Mouse (Mus musculus): ENCODE measurements around the gene Ucp3.

Gene Ucp3

DNA sequence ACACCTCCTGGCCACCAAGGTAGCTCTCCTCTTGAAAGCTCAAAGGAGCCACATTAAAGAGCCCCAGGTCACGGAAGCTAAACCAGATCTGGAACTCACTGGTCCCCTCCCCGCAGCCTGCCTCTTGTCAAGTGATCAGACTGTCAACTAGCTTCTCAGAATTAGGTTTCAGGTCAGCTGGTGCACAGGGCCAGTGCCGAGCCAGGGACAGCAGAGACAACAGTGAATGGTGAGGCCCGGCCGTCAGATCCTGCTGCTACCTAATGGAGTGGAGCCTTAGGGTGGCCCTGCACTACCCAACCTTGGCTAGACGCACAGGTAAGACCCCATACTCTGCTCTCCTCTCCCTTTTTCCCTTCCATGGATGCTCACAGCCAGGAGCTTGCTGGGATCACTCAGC lies at the start of gene Ucp3:
Ucp3 (plus strand) TSS at position 214 of the 400 bp plus-strand sequence.
- DNase-seq (ENCODE audit: extremely low spot score, low read depth, low spot score): no peak

DNA sequence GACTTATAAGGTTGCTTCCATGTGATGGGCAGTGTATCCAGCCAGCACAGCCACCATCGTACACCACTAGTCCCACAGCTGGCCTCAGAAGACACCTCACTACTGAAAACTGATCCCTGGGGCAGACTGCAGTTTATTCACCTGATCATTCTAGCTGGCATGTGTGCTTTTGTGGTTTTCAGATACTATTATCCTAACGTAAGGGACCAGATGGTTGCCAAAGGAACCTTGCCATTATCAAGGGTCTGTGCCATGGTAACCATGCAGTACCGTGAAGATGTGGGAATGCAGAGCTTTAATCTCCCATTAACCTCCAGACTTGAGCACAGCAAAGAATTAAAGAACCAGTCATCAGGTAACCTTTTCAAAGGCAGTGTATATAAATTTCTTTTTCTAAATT lies 47.0 kb upstream of the Ucp3 start:
- no peak for DNase-seq (ENCODE audit: extremely low spot score, low read depth, low spot score)

DNA sequence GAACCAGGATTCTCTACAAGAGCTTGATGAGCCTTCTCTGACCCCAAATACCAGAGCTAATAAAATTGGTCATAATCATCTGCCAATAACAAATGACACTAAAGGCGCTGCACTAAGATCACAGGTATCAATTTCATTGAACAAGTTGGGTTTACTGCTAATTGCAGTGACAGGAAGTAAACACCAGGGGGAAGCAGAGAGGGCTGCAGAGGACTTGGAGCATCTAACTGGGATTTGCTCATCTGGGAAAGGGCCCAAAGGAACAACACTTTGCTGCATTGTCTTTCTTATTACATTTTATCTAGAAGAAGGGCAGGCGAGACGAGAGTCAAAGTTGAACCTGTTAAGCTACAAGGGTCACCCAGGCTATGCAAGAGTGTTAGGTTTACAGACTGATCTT lies 43.7 kb upstream of the Ucp3 start:
- DNase-seq (ENCODE audit: extremely low spot score, low read depth, low spot score): peak; percentile 16

DNA sequence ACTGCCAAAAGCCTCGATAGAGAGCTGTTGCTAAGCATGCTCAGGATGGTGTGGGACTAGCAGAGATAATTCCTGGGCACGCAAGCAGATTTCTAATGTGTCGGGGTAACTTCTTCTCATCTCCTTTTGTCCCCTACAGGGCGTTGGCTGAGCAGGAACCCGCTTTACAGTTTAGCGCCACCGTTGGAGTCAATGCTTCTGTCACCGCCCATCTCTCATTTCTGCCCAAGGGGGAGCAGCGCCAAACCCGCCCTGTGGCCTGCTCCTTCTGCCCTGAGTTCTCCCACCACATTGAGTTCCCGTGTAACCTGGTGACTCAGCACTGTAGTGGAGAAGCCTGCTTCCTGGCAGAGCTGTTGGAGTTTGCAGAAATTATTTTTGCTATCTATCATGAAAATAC lies 42.9 kb upstream of the Ucp3 start:
- no peak for DNase-seq (ENCODE audit: extremely low spot score, low read depth, low spot score)

DNA sequence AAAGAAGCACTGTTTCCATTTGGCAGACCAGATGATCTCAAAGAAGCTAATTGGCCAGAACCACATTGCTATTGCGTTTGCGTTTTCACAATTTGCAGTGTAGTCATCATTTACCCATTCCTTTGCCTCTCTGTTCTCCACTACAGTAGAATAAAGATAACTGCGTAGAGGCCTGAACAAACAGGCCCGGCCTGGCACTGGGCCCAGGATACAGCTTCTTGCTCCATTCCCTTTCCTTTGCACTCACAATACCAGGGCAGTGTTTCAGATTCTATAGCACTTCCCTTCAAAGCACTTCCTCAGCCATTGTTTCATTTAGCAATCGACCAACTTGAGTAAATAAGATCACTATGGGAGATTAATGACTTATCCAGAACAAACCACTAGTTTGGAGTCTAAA lies 41.7 kb upstream of the Ucp3 start:
- DNase-seq (ENCODE audit: extremely low spot score, low read depth, low spot score): no peak

DNA sequence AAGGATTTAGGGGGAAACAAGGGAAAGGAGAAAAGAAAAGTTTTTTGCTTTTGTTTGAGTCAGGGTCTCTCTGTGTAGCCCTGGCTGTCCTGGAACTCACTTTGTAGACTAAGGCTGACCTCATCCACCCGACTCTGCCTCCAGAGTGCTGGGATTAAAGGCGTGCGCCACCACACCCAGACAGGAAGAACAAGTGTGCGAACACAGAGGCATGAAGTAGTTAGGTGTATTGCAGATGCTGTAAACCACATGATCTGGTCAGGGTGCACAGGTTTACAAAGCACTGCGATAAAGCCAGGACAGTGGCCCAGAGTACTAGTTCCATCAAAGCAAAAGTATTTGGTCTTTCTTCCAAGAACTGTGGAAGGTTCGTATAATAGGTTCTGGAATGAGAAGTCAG lies 39.5 kb upstream of the Ucp3 start:
- DNase-seq (ENCODE audit: extremely low spot score, low read depth, low spot score): no peak

DNA sequence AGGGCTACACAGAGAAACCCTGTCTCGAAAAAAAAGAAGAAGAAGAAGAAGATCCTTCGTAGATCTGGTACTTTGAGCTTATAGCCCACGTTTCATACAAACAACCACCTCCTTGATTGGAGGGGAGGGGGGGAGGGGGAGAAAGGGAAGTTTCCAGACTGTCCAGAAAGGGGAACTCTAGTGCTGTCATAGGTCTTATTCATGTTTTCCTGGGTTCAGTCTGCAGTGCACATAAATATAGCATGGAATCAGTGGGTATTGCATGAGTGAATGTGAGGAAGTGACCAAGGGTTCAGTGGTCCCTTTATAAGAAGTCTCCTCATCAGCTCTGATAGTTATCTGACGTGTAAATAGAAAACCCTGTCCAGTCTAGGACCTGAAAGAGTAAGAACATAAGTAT lies 29.1 kb upstream of the Ucp3 start:
- no peak for DNase-seq (ENCODE audit: extremely low spot score, low read depth, low spot score)

DNA sequence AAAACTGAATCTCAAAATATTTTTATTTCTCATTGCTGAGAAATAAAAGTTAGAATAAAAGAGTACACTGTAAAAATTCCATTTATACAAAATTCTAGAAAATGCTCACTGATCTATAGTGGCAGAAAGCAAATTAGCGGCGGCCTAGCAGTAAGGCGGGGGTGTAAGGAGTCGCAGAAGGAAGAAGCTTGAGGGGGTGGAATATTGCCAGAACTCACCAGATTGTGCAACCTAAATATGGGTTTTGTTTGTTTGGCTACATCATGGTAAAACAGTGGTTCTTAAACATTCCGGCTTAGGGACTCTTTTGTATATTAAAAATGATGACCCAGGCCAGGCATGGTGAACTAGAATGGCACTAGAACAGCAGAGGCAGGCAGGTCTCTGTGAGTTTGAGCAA lies 26.5 kb upstream of the Ucp3 start:
- DNase-seq (ENCODE audit: extremely low spot score, low read depth, low spot score): no peak

DNA sequence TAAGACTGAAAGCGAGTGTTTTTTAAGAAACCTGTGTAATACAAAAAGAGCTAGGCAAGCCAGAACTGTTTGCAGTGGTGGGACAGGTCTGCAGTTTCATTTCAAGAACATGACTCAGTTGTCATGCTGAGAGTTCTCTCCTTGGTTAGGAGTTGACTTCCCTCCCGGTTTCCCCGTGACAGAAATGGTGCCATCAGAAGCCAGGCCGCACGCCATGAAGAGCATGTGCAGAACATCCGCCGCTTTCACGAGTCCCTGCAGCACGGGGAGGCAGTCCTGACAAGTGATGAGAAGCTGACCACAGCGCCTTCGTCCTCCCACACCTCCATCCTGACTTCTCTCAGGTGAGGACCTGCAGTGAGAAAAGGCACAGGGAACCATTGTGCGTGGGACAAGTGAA lies 24.3 kb upstream of the Ucp3 start:
- DNase-seq (ENCODE audit: extremely low spot score, low read depth, low spot score): no peak

DNA sequence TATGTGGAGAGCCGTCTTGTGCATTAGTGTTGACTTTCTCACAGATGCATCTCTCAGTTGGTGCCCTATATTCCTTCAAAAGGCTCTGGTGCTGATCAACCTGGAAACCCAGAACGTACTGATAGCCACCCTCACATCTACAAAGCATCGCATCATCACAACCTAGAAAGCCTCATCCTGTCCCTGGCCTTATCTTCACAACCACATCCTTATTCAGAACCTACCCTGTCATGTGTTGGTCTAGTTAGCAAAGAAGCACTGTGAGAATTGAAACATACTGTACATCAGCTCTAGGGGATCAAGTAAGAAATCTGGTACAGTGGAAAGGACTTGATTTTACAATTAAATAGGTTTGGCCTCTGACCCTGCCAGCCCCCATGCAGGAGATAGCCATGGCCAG lies 23.8 kb upstream of the Ucp3 start:
- DNase-seq (ENCODE audit: extremely low spot score, low read depth, low spot score): no peak

DNA sequence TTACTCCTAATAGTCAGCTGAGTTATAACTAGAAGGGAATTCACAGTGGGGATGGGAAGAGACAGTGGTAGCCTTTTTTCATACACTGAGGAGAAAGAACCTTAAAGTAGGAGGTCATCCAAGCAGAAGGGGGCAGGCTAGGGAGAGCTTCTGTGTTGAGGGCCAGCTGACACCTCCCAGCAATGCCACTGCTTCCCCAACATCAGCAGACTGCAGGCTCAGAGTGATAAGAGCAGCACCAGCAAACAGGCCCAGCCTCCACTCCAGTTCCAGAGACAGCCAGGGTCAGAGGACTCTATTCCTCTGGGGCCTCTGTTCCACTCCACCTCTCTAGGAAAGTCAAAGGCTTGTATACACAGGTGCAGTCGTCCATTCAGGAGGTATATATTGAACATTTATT lies 14.6 kb upstream of the Ucp3 start:
- no peak for DNase-seq (ENCODE audit: extremely low spot score, low read depth, low spot score)

DNA sequence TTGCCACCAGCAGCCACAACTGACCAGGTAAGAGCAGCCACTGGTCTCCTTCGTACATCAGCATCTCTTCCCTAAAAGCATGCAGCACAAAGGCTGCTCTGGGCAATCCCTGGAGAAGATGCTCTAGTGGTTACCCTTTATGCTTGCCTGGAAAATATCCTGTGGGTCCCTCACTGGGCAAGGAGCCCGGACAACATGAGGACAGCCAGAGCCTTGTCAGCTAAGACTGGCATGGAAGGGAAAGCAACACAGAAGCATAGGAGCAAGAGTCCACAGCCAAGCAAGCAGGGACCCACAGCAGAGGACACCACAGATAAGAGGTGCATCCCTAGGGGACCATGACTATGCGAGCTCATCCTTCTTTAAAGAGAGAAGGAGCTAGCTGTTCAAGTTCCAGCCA lies 12.9 kb upstream of the Ucp3 start:
- no peak for DNase-seq (ENCODE audit: extremely low spot score, low read depth, low spot score)

DNA sequence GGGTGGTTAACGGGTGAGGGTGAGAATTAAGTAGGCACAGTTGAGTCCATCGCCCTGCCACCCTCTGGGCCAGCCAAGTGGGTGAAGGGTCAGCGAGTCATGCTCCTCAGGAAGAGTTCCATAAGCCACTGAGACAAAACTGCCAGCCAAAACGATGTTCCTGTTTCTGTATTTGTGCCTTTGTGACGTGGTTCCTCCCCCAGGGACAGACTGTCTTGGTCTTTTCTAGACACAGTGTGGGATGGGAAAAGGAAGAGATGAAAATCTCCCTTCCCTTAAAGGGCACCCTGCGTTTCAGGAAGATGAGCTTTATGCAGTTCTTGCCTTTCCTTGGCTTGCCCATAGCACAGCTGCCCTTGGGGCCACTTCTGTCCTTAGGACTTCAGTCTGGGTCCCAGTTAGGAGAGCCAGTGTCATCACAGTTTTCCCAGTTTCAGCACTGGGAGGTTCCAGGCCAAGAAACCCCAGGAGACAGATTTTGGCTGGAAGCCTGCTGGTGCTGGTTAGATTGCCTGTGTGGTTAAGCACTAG lies 11.1 kb upstream of the Ucp3 start:
- no peak for DNase-seq (ENCODE audit: extremely low spot score, low read depth, low spot score)

DNA sequence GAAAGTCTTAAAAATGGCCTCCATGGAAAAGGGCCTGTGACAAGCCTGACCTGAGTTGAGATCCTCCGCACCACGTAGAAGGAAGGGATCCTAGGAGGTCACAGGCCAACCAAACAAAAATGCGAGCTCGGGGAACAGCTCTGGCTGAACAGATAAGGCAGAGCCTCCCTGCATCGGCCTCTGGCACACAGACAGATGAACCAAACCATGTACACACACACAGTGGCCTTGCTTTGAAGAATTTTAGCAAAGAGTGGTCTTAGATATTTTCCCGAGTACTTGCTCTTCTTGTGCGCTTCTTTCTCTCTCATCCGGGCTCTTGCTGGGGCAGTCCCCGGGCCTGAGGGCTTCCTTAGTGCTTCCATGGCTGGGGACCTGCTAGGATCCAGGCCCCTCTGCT lies 9.6 kb upstream of the Ucp3 start:
- no peak for DNase-seq (ENCODE audit: extremely low spot score, low read depth, low spot score)

DNA sequence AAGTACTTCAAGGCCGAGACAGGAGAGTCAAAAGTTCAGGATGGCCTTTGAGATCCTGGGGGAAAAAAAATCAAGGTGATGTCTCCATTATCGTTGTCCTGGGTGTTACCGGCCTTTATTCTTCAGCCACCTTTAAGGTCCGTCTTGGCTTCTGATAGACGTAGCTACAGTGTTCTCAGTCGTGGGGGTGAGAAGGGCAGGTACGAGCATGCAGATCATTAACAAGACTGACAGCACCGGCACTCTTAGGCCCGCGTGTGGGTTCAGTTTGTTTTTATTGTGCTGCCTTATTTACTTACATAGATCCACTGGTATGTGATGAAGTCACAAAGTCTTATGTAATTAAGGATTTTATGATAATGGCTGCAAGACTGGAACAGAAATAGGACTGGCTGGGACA lies 9.0 kb upstream of the Ucp3 start:
- no peak for DNase-seq (ENCODE audit: extremely low spot score, low read depth, low spot score)

DNA sequence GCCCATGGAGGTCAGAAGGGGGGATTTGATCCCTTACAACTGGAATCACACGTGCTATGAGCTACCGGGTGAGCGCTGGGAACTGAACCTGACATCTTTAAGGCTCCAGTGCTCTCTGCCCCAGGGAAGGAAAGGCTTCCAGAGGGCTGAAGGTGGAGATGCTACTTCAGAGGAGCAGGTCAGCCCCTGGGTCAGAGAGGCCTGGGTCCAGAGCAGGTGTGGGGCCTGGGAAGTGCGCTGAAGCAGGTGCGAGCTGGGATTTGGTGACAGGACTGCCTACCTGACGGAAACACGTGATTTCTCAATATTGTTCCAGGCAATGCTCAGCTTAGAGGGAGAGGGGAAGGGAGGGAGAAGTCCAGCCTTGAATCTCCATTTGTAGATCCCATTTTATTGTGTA lies 8.5 kb upstream of the Ucp3 start:
- no peak for DNase-seq (ENCODE audit: extremely low spot score, low read depth, low spot score)

DNA sequence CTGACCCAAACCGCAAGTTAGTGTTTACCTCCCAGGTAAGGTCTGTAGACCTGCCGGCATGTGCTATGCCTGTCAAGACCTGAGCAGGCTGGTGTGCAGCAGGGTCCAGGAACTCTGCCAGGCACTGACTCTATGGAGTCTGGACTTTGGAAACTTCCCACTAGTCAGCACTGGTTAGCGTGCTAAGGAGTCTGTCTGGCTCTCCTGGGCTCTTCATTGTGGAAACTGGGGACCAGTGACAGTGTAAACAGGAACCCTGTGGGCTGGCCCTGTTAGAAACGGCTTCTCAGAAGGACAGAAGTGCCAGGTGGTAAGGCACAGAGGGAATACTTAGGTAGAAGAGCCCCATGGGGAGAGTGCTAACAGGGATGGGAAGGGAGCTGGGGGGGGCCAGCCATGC lies 7.5 kb upstream of the Ucp3 start:
- DNase-seq (ENCODE audit: extremely low spot score, low read depth, low spot score): no peak

DNA sequence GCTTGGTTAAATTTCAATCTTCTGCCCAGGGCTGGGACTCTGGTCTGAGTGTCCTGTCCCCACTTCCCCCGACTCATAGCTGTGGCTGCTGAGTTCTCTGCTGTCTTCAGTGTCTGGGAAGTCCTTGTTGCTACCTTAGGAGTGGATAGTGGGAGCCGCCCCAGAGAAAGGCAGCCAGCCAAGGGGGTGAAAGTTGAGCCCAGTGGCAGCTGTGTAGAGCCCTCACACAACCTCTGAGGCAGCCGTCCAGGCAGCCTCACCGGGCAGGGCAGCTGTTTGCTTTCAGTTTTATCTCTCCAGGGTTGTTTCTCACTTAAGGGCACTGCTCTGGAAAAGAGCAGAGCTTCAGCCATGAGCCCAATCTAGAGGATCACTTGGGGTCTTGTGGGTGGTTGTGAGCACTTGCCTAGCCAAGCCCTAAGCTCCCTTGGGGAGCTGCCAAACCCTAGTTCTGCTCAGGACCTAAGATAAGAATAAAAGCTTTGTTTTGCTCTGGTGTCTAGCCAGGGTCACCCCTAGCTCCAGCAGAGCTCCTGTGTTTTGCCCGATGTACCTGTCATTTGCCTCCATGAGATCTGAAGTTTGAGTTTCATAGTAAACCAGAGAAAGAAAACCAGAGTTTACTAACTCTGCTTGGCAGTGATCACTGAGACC lies 7.0 kb upstream of the Ucp3 start:
- DNase-seq (ENCODE audit: extremely low spot score, low read depth, low spot score): no peak

DNA sequence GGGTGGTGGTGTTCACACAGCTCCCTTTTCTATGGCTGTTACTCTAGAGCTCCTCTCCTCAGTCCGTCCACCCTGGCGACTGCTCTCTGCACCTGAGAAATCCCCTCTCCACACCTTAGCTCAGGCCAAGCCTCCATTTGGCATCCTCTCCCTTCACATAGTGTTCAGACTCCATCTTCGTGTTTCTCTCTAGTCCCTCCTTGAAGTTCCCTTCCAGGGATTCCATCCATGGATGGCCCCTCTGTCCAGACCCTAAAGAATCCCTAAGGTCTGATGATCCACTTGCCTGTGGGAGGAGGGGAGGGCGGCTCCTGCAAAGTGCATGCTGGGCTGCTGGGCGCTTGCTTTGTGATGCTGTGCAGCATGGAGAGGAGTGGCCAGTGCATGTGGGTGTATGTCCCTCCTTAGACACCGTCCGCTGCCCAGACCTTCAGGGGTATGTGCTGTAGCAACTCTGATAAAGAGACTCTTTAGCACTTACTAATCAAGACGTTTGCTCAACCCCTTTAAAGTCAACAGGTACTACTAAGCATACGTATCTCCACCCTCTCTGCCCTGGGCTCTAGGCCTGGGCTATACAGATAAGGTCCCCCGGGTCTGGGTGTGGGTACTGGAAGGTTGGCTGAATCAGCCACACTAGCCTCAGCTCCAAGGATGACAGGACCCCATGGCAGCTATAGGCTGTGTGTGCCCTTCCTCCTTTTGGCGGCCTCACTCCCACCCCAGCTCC lies 5.8 kb upstream of the Ucp3 start:
- no peak for DNase-seq (ENCODE audit: extremely low spot score, low read depth, low spot score)

DNA sequence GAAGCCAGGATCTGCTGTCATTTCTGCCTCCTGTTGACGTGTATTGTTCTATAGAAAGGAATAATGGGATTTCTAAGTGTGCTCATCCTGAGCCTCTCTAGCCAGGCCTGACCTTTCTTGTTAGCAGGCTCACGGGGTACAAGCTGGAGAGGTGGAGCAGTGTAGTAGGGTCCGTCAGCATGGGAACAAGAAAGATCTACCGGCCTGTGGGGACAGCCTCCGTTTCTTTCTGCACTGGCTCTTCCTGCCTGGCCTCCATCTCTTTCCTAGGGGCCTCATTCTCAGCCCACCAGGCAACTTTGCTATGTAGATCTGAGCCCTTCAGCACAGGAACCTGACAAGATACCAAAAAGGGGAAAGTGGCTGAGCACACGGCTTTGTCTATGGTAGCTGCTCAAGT lies 4.0 kb upstream of the Ucp3 start:
- no peak for DNase-seq (ENCODE audit: extremely low spot score, low read depth, low spot score)

DNA sequence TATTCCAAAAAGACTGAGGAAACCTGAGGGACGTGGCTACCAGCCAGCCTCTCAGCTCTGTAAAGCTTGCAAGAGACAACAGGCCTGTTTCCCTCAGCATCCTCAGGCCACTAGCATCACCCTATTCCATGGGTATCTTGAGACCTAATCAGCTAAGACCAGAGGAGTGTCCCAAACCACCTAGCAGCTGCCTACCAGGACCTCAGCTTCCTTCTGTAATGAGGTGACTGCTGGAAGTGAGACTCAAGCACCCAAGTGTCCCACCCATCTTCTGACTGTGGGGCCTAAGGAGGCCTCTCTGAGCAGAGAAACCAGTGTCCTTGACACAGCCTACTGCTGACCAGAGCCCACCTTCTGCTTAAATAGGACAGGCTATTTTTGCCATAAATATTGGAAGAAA lies 3.3 kb upstream of the Ucp3 start:
- DNase-seq (ENCODE audit: extremely low spot score, low read depth, low spot score): no peak

DNA sequence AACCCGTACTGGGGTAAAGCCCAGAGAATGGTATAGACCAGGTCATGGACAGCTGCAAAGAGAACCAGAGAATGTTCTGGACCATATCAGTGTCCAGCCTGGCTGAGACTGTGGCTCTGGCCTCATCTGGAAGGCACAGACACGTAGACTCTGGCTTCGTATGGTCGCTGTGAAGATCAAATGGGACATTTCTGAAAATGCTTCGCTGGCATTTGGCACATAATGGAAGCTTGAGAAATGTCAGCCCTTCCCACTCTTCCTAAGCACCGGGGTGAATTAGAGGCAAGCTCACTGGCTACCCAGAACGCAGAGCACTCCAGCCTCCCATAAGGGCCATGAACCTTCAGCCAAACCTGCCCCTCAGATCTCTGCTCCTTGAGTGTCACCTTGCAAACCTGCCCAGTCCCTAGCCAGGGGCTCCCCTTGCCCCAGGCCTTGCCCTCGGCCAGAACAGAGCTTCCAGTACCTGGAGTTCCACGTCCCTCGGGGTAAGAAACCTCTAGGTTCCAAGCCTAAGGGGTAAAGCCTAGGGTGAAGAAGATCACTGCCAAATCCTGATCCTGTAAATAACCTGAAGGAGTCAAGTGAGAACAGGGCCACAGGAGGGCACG lies 1.9 kb upstream of the Ucp3 start:
- DNase-seq (ENCODE audit: extremely low spot score, low read depth, low spot score): no peak
